Mouse (Mus musculus): ENCODE results near the gene Tmem127. TPM values are rescaled to one million over a fixed set of nuclear protein-coding genes. Genes with fewer than 3 reads are reported as not detected.
A peak's percentile ranks its signal among the peaks of the same experiment; 100 is the strongest.
"Not testable (repeated sequence)": the region's sequence is repeated elsewhere in the genome, so short reads cannot be mapped to it uniquely, and the experiment has no call there.

The Tmem127 gene
- polyA plus RNA-seq (2014; fragmentation: Nextera tagmentation; extraction: Ambion mirVana), result 21.1 TPM in 2 replicates

DNA sequence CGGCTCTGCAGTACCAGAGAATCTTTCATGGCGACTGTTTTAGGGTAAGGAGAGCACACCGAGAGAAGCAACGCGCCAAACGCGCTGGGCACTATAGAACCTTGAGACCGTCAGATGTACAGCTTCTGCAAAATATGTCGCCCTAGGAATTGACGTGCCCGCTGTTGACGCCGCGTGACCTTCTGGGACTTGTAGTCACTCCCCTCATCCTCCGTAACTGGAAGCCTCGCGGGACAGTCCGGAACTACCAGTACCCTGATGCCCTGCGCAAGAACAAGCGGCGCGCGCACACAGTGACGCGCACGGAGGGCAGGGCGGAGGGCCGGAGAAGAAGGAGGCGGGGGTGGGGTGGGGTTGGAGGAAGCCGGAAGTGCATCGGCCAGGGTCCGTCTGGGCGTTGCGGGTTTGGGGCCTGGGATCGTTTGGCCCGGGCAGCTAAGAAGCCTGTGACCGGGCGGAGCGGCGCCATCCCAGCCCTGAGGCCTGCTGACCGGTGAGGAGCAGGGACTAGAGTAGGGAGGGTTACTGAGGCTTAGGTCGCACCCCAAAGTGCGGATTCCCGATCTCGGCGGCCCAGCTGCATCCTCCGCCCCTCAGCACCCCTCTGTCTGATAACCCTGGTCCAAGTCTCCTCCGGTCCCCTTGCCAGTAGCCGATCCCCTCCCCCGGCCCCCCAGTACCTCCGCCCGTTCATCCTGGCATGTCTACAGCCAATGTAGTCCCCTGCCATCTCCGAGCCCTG is at the start of gene Tmem127, which contains the start of gene Ciao1:
TSS of gene Tmem127 (plus strand) at position 317 of the 742 bp plus-strand sequence.
TSS of gene Ciao1 (minus strand) at position 225 of the 742 bp plus-strand sequence.
- under 1% methylated on average over 53 of the region's 53 CpGs for WGBS
- Histone ChIP-seq H3K9me3 (ENCODE audit: control insufficient read depth, low read depth, low read length) (no peaks in the 10 kb centered on the region), H3K4me3 (ENCODE audit: low read depth, low read length) (peak within 1 kb of the TSS; percentile 80), H3K4me2 (replicated peaks; ENCODE audit: low read depth, low read length) (peak within 1 kb of the TSS; percentile 98), H3K27me3 (ENCODE audit: control insufficient read depth, insufficient read depth, low read length) (no peaks in the 10 kb centered on the region), H3K9ac (replicated peaks; ENCODE audit: low read depth, low read length) (peak within 1 kb of the TSS; percentile 75), H3K27ac (ENCODE audit: low read length) (peak within 1 kb of the TSS; percentile 56; the same call in 1 of the 2 replicates), H3K4me1 (ENCODE audit: control insufficient read depth, insufficient read depth, low read length) (peaks cover 25% of the 10 kb centered on the region), H3K36me3 (ENCODE audit: control insufficient read depth, insufficient read depth, low read length) (peaks cover 17% of the 10 kb centered on the region)
- peak; percentile 99 for ATAC-seq (ENCODE audit: insufficient number of reproducible peaks, insufficient read depth, low FRiP score, low read depth)

DNA sequence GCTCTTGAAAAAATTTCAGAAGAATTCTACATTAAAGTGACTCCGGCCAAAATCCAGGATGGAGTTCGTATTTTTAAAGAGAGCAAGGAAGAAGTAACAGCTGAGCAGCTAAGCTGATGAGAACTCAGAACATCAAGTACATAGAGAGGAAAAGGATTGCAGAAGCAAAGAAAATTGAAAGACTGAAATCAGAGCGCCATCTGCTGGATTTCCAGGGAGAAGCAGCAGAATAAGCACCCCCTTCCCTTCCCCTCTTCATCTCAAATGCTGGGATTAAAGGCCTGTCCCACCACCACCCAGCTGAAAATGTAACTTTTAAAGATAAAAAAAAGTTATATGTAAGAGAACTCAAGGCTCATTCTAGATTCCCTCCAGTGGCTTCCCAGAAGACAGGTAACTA is 42.8 kb upstream of the Tmem127 start:
- H3K27ac ChIP-seq (ENCODE audit: low read length), result no peak overlapping the region
- H3K4me2 ChIP-seq (replicated peaks; ENCODE audit: low read depth, low read length), result no peak overlapping the region
- H3K4me3 ChIP-seq (ENCODE audit: low read depth, low read length), result no peak overlapping the region
- no peak for ATAC-seq (ENCODE audit: insufficient number of reproducible peaks, insufficient read depth, low FRiP score, low read depth)
- 31% methylated on average over 3 of the region's 3 CpGs for WGBS
- H3K9ac ChIP-seq (replicated peaks; ENCODE audit: low read depth, low read length), result no peak overlapping the region
- peaks cover 2% of the 10 kb centered on the region for H3K36me3 ChIP-seq (ENCODE audit: control insufficient read depth, insufficient read depth, low read length)
- peaks cover 10% of the 10 kb centered on the region; the same call in 1 of the 2 replicates for H3K4me1 ChIP-seq (ENCODE audit: control insufficient read depth, insufficient read depth, low read length)
- H3K9me3 ChIP-seq (ENCODE audit: control insufficient read depth, low read depth, low read length), result no peaks in the 10 kb centered on the region
- H3K27me3 ChIP-seq (ENCODE audit: control insufficient read depth, insufficient read depth, low read length), result no peaks in the 10 kb centered on the region

GRCm38 (mm10) chr2:127205936-127206335 is 41.8 kb upstream of the Tmem127 start:
- H3K27ac ChIP-seq (ENCODE audit: low read length), result not testable (repeated sequence)
- 86% methylated on average over 4 of the region's 4 CpGs for WGBS

GRCm38 (mm10) chr2:127206916-127207315 is 40.8 kb upstream of the Tmem127 start:
- Histone ChIP-seq H3K27me3 (ENCODE audit: control insufficient read depth, insufficient read depth, low read length) (no peaks in the 10 kb centered on the region), H3K4me1 (ENCODE audit: control insufficient read depth, insufficient read depth, low read length) (peaks cover 10% of the 10 kb centered on the region; the same call in 1 of the 2 replicates), H3K9me3 (ENCODE audit: control insufficient read depth, low read depth, low read length) (no peaks in the 10 kb centered on the region), H3K9ac (replicated peaks; ENCODE audit: low read depth, low read length) (no peak overlapping the region), H3K27ac (ENCODE audit: low read length) (no peak overlapping the region), H3K4me3 (ENCODE audit: low read depth, low read length) (no peak overlapping the region), H3K4me2 (replicated peaks; ENCODE audit: low read depth, low read length) (no peak overlapping the region), H3K36me3 (ENCODE audit: control insufficient read depth, insufficient read depth, low read length) (peaks cover 20% of the 10 kb centered on the region)
- 89% methylated on average over 2 of the region's 2 CpGs for WGBS
- ATAC-seq (ENCODE audit: insufficient number of reproducible peaks, insufficient read depth, low FRiP score, low read depth), result no peak

More at GRCm38 (mm10) chr2:127205936-127206335, 41.8 kb upstream of the Tmem127 start:
- H3K36me3 ChIP-seq (ENCODE audit: control insufficient read depth, insufficient read depth, low read length), result peaks cover 10% of the 10 kb centered on the region
- H3K4me3 ChIP-seq (ENCODE audit: low read depth, low read length); H3K27me3 ChIP-seq (ENCODE audit: control insufficient read depth, insufficient read depth, low read length); H3K9me3 ChIP-seq (ENCODE audit: control insufficient read depth, low read depth, low read length); H3K4me2 ChIP-seq (replicated peaks; ENCODE audit: low read depth, low read length); H3K9ac ChIP-seq (replicated peaks; ENCODE audit: low read depth, low read length); ATAC-seq (ENCODE audit: insufficient number of reproducible peaks, insufficient read depth, low FRiP score, low read depth): not testable (repeated sequence)
- H3K4me1 ChIP-seq (ENCODE audit: control insufficient read depth, insufficient read depth, low read length), result peaks cover 10% of the 10 kb centered on the region; the same call in 1 of the 2 replicates

DNA sequence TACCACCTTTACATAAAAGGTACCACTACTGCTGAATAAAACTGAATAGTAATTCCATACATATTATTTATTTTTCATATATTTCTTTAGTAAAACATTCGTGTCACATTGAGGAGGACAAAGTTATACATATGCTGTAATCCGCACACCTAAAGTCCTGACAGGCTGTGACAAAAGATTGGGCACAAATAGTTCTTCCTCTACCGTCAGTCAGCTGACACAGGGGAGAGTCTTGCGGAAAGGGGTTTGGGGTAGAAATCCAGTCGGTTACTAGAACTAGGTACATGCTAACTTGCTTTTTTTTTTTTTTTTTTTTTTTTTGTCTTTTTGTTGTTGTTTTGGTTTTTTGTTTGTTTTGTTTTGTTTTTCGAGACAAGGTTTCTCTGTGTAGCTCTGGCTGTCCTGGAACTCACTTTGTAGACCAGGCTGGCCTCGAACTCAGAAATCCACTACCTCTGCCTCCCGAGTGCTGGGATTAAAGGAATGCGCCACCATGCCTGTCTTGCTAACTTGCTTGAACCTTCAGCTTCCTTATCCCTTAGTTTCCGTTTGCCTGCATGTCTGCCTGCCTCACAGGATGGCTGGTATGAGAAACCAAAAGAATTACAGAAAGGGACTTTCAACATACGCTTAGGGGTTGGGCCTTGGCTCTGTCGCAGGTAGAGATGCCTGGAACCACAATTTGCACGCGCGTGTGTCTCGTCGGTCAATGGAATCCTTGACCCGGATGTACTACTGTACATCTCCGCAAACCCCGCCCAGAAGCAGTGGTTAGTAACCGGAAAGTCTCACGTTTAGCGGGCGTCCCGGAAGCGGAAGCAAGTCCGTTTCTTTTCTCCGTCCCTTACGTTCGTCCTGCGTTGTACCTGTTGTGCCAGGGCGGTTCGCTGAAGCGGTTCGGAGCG is 39.9 kb upstream of the Tmem127 start, which contains the start of the genes 1810024B03Rik and Snrnp200:
TSS of gene 1810024B03Rik (minus strand) at position 734 of the 905 bp plus-strand sequence.
TSS of gene Snrnp200 (plus strand) at position 840 of the 905 bp plus-strand sequence.
- H3K9me3 ChIP-seq (ENCODE audit: control insufficient read depth, low read depth, low read length), result no peaks in the 10 kb centered on the region
- peak within 1 kb of the TSS; percentile 79 for H3K9ac ChIP-seq (replicated peaks; ENCODE audit: low read depth, low read length)
- peak within 1 kb of the TSS; percentile 95 for H3K4me3 ChIP-seq (ENCODE audit: low read depth, low read length)
- WGBS, result 11% methylated on average over 36 of the region's 36 CpGs
- H3K4me1 ChIP-seq (ENCODE audit: control insufficient read depth, insufficient read depth, low read length), result peaks cover 10% of the 10 kb centered on the region; the same call in 1 of the 2 replicates
- H3K27ac ChIP-seq (ENCODE audit: low read length), result peak within 1 kb of the TSS; percentile 29; the same call in 1 of the 2 replicates
- peaks cover 29% of the 10 kb centered on the region for H3K36me3 ChIP-seq (ENCODE audit: control insufficient read depth, insufficient read depth, low read length)
- peak within 1 kb of the TSS; percentile 95 for H3K4me2 ChIP-seq (replicated peaks; ENCODE audit: low read depth, low read length)
- peak; percentile 98 for ATAC-seq (ENCODE audit: insufficient number of reproducible peaks, insufficient read depth, low FRiP score, low read depth)
- no peaks in the 10 kb centered on the region for H3K27me3 ChIP-seq (ENCODE audit: control insufficient read depth, insufficient read depth, low read length)

- H3K9ac ChIP-seq (replicated peaks; ENCODE audit: low read depth, low read length), result peak overlapping the region; percentile 79
- peak overlapping the region; percentile 95 for H3K4me3 ChIP-seq (ENCODE audit: low read depth, low read length)
- no peak for ATAC-seq (ENCODE audit: insufficient number of reproducible peaks, insufficient read depth, low FRiP score, low read depth)
- peak overlapping the region; percentile 95 for H3K4me2 ChIP-seq (replicated peaks; ENCODE audit: low read depth, low read length)
- no peaks in the 10 kb centered on the region for H3K27me3 ChIP-seq (ENCODE audit: control insufficient read depth, insufficient read depth, low read length)
- WGBS, result under 1% methylated on average over 17 of the region's 17 CpGs
- no peaks in the 10 kb centered on the region for H3K9me3 ChIP-seq (ENCODE audit: control insufficient read depth, low read depth, low read length)
- H3K4me1 ChIP-seq (ENCODE audit: control insufficient read depth, insufficient read depth, low read length), result peaks cover 10% of the 10 kb centered on the region; the same call in 1 of the 2 replicates
- peaks cover 29% of the 10 kb centered on the region for H3K36me3 ChIP-seq (ENCODE audit: control insufficient read depth, insufficient read depth, low read length)
- H3K27ac ChIP-seq (ENCODE audit: low read length), result no peak overlapping the region
Measured at GRCm38 (mm10) chr2:127208452-127208769, 39.3 kb upstream of the Tmem127 start.

DNA sequence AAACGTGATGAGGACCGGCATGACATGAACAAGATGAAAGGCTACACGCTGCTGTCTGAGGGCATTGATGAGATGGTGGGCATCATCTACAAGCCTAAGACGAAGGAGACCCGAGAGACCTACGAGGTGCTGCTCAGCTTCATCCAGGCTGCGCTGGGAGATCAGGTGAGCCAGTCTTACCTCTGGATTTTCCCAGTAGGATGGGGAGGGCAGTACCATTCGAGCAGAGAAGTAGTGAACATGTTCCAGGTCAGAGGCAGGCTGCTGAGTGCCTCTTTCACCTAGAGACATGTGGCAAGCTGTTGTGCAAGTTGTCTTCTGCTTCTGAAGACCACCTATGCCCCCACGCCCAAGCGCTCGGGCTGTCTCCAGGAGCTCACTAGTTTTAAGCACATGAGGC is 37.0 kb upstream of the Tmem127 start:
- Histone ChIP-seq H3K4me3 (ENCODE audit: low read depth, low read length) (no peak overlapping the region), H3K27me3 (ENCODE audit: control insufficient read depth, insufficient read depth, low read length) (no peaks in the 10 kb centered on the region), H3K36me3 (ENCODE audit: control insufficient read depth, insufficient read depth, low read length) (peaks cover 49% of the 10 kb centered on the region), H3K4me2 (replicated peaks; ENCODE audit: low read depth, low read length) (no peak overlapping the region), H3K9me3 (ENCODE audit: control insufficient read depth, low read depth, low read length) (no peaks in the 10 kb centered on the region), H3K9ac (replicated peaks; ENCODE audit: low read depth, low read length) (no peak overlapping the region), H3K4me1 (ENCODE audit: control insufficient read depth, insufficient read depth, low read length) (peaks cover 10% of the 10 kb centered on the region; the same call in 1 of the 2 replicates), H3K27ac (ENCODE audit: low read length) (no peak overlapping the region)
- 93% methylated on average over 11 of the region's 11 CpGs for WGBS
- no peak for ATAC-seq (ENCODE audit: insufficient number of reproducible peaks, insufficient read depth, low FRiP score, low read depth)

DNA sequence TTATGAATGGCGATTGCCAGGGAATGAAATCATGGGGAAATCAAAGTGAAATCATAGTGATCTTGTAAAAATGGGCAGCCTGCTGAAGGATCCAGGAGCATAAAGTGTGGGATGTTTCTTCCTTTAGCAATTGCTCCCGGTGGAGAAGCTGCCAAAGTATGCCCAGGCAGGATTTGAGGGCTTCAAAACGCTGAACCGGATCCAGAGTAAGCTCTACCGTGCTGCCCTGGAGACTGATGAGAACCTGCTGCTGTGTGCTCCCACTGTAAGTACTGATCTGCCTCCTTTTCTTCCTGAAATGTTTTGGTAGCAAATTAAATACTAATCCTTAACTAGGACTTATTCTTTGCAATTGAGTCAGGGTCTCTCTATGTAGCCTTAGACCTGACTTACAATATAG is 30.0 kb upstream of the Tmem127 start:
- no peak overlapping the region for H3K27ac ChIP-seq (ENCODE audit: low read length)
- 95% methylated on average over 5 of the region's 5 CpGs for WGBS
- no peak for ATAC-seq (ENCODE audit: insufficient number of reproducible peaks, insufficient read depth, low FRiP score, low read depth)

More for the DNA sequence above, 30.0 kb upstream of the Tmem127 start:
- no peak overlapping the region for H3K4me3 ChIP-seq (ENCODE audit: low read depth, low read length)
- H3K36me3 ChIP-seq (ENCODE audit: control insufficient read depth, insufficient read depth, low read length), result peaks cover 77% of the 10 kb centered on the region
- no peaks in the 10 kb centered on the region for H3K4me1 ChIP-seq (ENCODE audit: control insufficient read depth, insufficient read depth, low read length)
- no peak overlapping the region for H3K9ac ChIP-seq (replicated peaks; ENCODE audit: low read depth, low read length)
- no peak overlapping the region for H3K4me2 ChIP-seq (replicated peaks; ENCODE audit: low read depth, low read length)
- H3K27me3 ChIP-seq (ENCODE audit: control insufficient read depth, insufficient read depth, low read length), result no peaks in the 10 kb centered on the region
- no peaks in the 10 kb centered on the region for H3K9me3 ChIP-seq (ENCODE audit: control insufficient read depth, low read depth, low read length)

Data from stomach, embryonic 14.5 days (tissue).